Mouse (Mus musculus) E14TG2a.4 (cell line): ENCODE data around the gene Ins2.

Experiments used
- CTCF ChIP-seq: conservative IDR thresholded peaks from 2 replicates; pipeline ENCODE4 v1.5.1; 2014; ENCODE audit warnings: low read length
- NANOG ChIP-seq: IDR thresholded peaks from 2 replicates; pipeline ENCODE4 v1.6.1; 2014; ENCODE audit warnings: borderline replicate concordance, low read length, mixed read lengths
- POU5F1 ChIP-seq: IDR thresholded peaks from 2 replicates; pipeline ENCODE4 v1.6.1; 2014; ENCODE audit warnings: low read length, borderline replicate concordance

- TF ChIP-seq CTCF: no peak
- TF ChIP-seq POU5F1: no peak
- TF ChIP-seq NANOG: no peak
Observed at GRCm38 (mm10) chr7:142659767-142660650, 83.2 kb downstream of the Ins2 start.
